Mouse (Mus musculus) testis, adult 2 months (tissue): ENCODE results near the gene Nos1.

Experiments used
- CTCF ChIP-seq: fragments of 200-500 bp; IDR thresholded peaks from 2 replicates; pipeline ENCODE4 v1.5.1; 2012; ENCODE audit warnings: low read depth, mild to moderate bottlenecking, inconsistent platforms, low read length, moderate library complexity; ENCODE audit not compliant: control insufficient read depth, insufficient read depth, insufficient replicate concordance
- POLR2A ChIP-seq: fragments of 200-500 bp; IDR thresholded peaks from 2 replicates; pipeline ENCODE4 v1.6.1; 2012; ENCODE audit warnings: low read depth, mild to moderate bottlenecking, inconsistent platforms, low read length, moderate library complexity; ENCODE audit not compliant: control insufficient read depth

DNA sequence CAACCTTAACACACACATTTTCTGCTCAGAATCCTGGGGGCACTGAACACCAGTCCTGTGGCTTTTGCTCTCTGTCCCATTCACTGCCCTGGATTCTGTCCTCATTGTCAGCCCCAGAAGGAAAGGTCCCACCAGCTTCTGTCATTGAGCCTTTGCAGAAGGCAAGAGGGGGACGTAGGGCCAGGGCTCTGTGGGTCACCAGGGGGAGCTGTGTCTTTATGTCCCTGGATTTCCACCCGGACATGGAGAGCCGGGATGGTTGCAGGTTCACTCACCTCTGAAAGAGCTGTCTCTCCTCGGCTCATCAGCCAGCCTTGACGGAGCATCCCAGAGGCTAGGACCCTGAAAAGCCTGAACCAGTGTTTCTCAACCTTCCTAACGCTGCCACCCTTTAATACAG is 142.9 kb downstream of the Nos1 start:
- no peak for TF ChIP-seq POLR2A
- no peak for TF ChIP-seq CTCF
